Mouse (Mus musculus) kidney, embryonic 14.5 days (tissue): ENCODE measurements around the gene Lenep. TPM values are rescaled to one million over a fixed set of nuclear protein-coding genes. Genes with fewer than 3 reads are reported as not detected.

Experiments used
- ATAC-seq: fragments of 200-750 bp; cut with Nextera tagmentation; 2 replicates; pipeline ENCODE4 v1.8.0; 2017; ENCODE audit warnings: moderate number of reproducible peaks, mild to moderate bottlenecking, moderate TSS enrichment, moderate library complexity; ENCODE audit not compliant: low FRiP score, low TSS enrichment
- H3K27ac ChIP-seq: fragments of 300-500 bp; sonication (generic); 2 replicates; pipeline ENCODE4 v1.5.1; 2014; ENCODE audit warnings: low read depth, mild to moderate bottlenecking, low read length, moderate library complexity, mixed read lengths
- H3K27me3 ChIP-seq: fragments of 300-500 bp; sonication (generic); 2 replicates; pipeline ENCODE4 v1.6.1; 2014; ENCODE audit warnings: mild to moderate bottlenecking, low read length; ENCODE audit not compliant: control insufficient read depth, insufficient read depth
- H3K36me3 ChIP-seq: fragments of 300-500 bp; sonication (generic); 2 replicates; pipeline ENCODE4 v1.6.1; 2014; ENCODE audit warnings: low read length, mixed read lengths; ENCODE audit not compliant: control insufficient read depth, insufficient read depth
- H3K4me1 ChIP-seq: fragments of 300-500 bp; sonication (generic); 2 replicates; pipeline ENCODE4 v1.6.1; 2014; ENCODE audit warnings: low read length, mixed read lengths; ENCODE audit not compliant: control insufficient read depth, insufficient read depth
- H3K4me2 ChIP-seq: fragments of 300-500 bp; sonication (generic); replicated peaks from 2 replicates; pipeline ENCODE4 v1.6.1; 2014; ENCODE audit warnings: low read depth, mild to moderate bottlenecking, low read length
- H3K4me3 ChIP-seq: fragments of 300-500 bp; sonication (generic); 2 replicates; pipeline ENCODE4 v1.5.1; 2014; ENCODE audit warnings: mild to moderate bottlenecking, low read length
- H3K9ac ChIP-seq: fragments of 300-500 bp; sonication (generic); 2 replicates; pipeline ENCODE4 v1.6.1; 2014; ENCODE audit warnings: low read depth, mild to moderate bottlenecking, low read length, moderate library complexity
- H3K9me3 ChIP-seq: fragments of 300-500 bp; sonication (generic); 2 replicates; pipeline ENCODE4 v1.6.1; 2016; ENCODE audit warnings: low read length; ENCODE audit not compliant: control insufficient read depth
- WGBS: fragments of 180-500 bp; shearing (Covaris S2); extraction: QIAGEN DNeasy Blood & Tissue Kit; methylation state at CpG from one replicate; pipeline ENCODE4 v1.1.7; 2014; 5-methylcytosine and 5-hydroxymethylcytosine counted together
- polyA plus RNA-seq: library from polyadenylated mRNA; unstranded; fragments of >200 nt; fragmentation: Nextera tagmentation; extraction: Ambion mirVana; gene quantifications from 2 replicates; pipeline ENCODE4 v1.2.1, GENCODE M21; 2014

Gene Lenep
- polyA plus RNA-seq, 1 experiment from 2014 or later, result not detected

DNA sequence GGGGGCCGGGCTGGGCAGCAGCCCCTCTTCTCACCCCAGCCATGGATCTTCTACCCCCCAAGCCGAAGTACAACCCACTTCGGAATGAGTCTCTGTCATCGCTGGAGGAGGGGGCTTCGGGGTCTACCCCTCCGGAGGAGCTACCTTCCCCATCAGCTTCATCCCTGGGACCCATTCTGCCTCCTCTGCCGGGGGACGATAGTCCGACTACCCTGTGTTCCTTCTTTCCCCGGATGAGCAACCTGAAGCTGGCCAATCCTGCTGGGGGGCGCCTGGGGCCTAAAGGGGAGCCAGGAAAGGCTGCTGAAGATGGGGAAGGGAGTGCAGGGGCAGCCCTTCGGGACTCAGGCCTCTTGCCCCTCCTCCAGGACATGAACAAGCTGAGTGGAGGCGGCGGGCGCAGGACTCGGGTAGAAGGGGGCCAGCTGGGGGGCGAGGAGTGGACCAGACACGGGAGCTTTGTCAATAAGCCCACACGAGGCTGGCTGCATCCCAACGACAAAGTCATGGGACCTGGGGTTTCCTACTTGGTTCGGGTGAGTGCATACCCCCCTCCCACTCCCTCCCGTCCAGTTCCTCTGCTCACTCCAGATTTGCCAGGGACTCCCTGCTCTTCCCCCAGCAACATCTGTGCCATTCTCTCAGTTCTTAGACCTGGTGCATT is 19.3 kb upstream of the Lenep start:
- Histone ChIP-seq H3K36me3 (peaks cover 34% of the 10 kb centered on the region; the same call in 1 of the 2 replicates), H3K27me3 (no peaks in the 10 kb centered on the region), H3K9ac (peak overlapping the region; percentile 70), H3K4me3 (peak overlapping the region; percentile 57), H3K27ac (peak overlapping the region; percentile 91), H3K4me1 (peaks cover 43% of the 10 kb centered on the region), H3K9me3 (no peaks in the 10 kb centered on the region), H3K4me2 (peak overlapping the region; percentile 88)
- no peak for ATAC-seq
- WGBS, result 3% methylated on average over 22 of the region's 22 CpGs

- Histone ChIP-seq H3K27me3 (no peaks in the 10 kb centered on the region), H3K4me2 (peak overlapping the region; percentile 88), H3K9me3 (no peaks in the 10 kb centered on the region), H3K9ac (peak overlapping the region; percentile 70; the same call in 1 of the 2 replicates), H3K4me1 (peaks cover 50% of the 10 kb centered on the region), H3K4me3 (peak overlapping the region; percentile 57), H3K27ac (peak overlapping the region; percentile 91), H3K36me3 (peaks cover 32% of the 10 kb centered on the region)
- WGBS, result 2% methylated on average over 11 of the region's 11 CpGs
- ATAC-seq, result peak; percentile 83
Measured at GRCm38 (mm10) chr3:89421002-89421774, 18.6 kb upstream of the Lenep start.

- WGBS, result 53% methylated on average over 2 of the region's 2 CpGs
- H3K4me1 ChIP-seq, result peaks cover 50% of the 10 kb centered on the region
Measured at GRCm38 (mm10) chr3:89420421-89420820, 17.8 kb upstream of the Lenep start.

DNA sequence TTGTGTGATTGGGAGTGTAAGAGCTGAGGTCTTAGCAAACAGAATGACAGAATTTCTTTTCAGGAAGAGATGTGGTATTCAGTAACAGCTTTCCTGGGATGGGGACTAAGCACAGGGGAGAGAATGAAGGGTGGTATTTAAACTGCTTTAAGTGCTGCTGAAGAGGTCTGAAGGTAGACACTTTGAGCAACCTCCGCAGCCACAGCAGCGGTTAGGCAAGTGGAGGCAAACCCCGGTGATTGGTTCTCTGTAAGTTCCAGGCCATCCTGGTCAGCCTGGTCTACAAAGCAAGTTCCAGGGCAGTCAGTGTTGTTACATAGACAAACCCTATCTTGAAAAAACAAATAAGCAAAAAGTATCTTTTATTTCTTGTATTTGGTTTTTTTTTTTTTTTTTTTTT is 17.4 kb upstream of the Lenep start:
- Histone ChIP-seq H3K27ac (peak overlapping the region; percentile 99), H3K9me3 (no peaks in the 10 kb centered on the region), H3K4me3 (peak overlapping the region; percentile 80), H3K9ac (peak overlapping the region; percentile 69), H3K36me3 (peaks cover 35% of the 10 kb centered on the region), H3K4me1 (peaks cover 50% of the 10 kb centered on the region), H3K4me2 (peak overlapping the region; percentile 93), H3K27me3 (no peaks in the 10 kb centered on the region)
- ATAC-seq, result no peak
- WGBS, result 8% methylated on average over 3 of the region's 3 CpGs

More at GRCm38 (mm10) chr3:89420421-89420820, 17.8 kb upstream of the Lenep start:
- H3K27me3 ChIP-seq, result no peaks in the 10 kb centered on the region
- H3K4me2 ChIP-seq, result peak overlapping the region; percentile 93
- no peak for ATAC-seq
- H3K4me3 ChIP-seq, result peak overlapping the region; percentile 80; the same call in 1 of the 2 replicates
- H3K9me3 ChIP-seq, result no peaks in the 10 kb centered on the region
- H3K36me3 ChIP-seq, result peaks cover 34% of the 10 kb centered on the region
- H3K9ac ChIP-seq, result peak overlapping the region; percentile 70; the same call in 1 of the 2 replicates
- peak overlapping the region; percentile 99 for H3K27ac ChIP-seq

DNA sequence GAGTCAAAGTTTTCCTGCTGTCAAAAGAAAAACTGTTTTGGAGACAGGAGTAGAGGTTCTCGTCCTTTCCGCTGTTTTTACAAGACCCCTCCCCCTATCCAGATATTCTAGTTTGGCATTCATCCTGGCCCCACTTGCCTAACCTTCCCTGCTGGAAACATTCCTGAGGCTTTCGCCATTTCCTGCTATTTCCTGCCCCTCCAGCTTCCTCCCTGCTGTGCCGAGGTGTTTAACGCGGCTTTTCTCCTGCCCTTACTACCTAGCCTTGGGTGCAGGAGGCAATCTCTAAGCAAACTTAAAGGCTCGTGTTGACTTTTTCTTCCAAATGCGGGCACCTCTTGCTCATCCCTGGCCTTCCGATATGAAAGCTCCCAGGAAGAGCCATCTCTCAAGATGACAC is 17.0 kb upstream of the Lenep start:
- H3K27me3 ChIP-seq, result no peaks in the 10 kb centered on the region
- ATAC-seq, result no peak
- WGBS, result 2% methylated on average over 9 of the region's 9 CpGs
- peak overlapping the region; percentile 69 for H3K9ac ChIP-seq
- peak overlapping the region; percentile 80 for H3K4me3 ChIP-seq
- H3K36me3 ChIP-seq, result peaks cover 35% of the 10 kb centered on the region
- no peaks in the 10 kb centered on the region for H3K9me3 ChIP-seq
- peak overlapping the region; percentile 93 for H3K4me2 ChIP-seq
- H3K4me1 ChIP-seq, result peaks cover 48% of the 10 kb centered on the region
- peak overlapping the region; percentile 99 for H3K27ac ChIP-seq

- H3K27ac ChIP-seq, result peak overlapping the region; percentile 99
- H3K4me1 ChIP-seq, result peaks cover 42% of the 10 kb centered on the region
- H3K27me3 ChIP-seq, result no peaks in the 10 kb centered on the region
- under 1% methylated on average over 16 of the region's 16 CpGs for WGBS
- H3K36me3 ChIP-seq, result peaks cover 35% of the 10 kb centered on the region
- H3K4me2 ChIP-seq, result peak overlapping the region; percentile 93
- H3K4me3 ChIP-seq, result peak overlapping the region; percentile 80
- peak overlapping the region; percentile 69 for H3K9ac ChIP-seq
- peak; percentile 13 for ATAC-seq
- H3K9me3 ChIP-seq, result no peaks in the 10 kb centered on the region
Measured at GRCm38 (mm10) chr3:89418861-89419250, 16.3 kb upstream of the Lenep start.

DNA sequence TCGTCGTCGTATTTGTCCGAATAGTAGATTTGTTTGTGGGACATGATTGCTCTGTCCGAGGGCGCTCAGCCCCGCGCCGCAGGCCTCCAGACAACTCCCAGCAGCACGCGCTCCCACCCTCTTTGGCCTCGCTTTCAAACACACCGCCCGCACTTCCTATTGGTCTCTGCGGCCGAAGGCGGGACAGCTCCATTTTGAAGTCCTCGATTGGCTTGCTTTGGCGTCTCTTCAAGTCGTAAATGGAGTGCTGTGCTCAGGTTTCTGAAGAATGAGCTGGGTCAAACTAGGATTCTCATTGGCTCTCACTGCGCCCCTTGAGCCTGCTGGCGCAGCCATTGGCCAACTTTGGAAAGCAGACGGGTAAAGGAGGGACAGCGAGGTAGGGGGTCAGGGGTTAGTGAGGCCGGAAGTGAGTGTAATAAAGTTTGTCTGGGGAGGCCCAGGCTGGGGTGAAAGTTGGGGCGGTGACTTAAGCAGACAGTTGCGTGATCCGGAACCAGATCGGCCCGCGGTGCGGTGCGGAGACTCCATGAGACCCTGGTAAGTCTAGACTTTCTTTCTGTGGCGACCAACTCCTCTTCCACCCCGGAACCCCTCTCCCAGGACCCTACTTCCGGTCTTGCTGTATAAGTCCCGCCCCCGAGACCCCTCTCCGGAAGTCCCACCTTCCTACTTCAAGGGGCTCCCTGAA is 15.7 kb upstream of the Lenep start, which contains the start of the genes Cks1b and Shc1:
Gene Cks1b (minus strand): TSS at position 214 of the 691 bp plus-strand sequence.
Gene Shc1 (plus strand): TSS at position 274 of the 691 bp plus-strand sequence.
- Histone ChIP-seq H3K4me3 (peak within 1 kb of the TSS; percentile 80), H3K9me3 (no peaks in the 10 kb centered on the region), H3K4me2 (peak within 1 kb of the TSS; percentile 93), H3K4me1 (peaks cover 41% of the 10 kb centered on the region), H3K27ac (peak within 1 kb of the TSS; percentile 99), H3K9ac (peak within 1 kb of the TSS; percentile 70), H3K36me3 (peaks cover 36% of the 10 kb centered on the region), H3K27me3 (no peaks in the 10 kb centered on the region)
- peak; percentile 92 for ATAC-seq
- under 1% methylated on average over 39 of the region's 39 CpGs for WGBS

- Histone ChIP-seq H3K9me3 (no peaks in the 10 kb centered on the region), H3K36me3 (peaks cover 37% of the 10 kb centered on the region), H3K4me2 (peak overlapping the region; percentile 78), H3K27me3 (no peaks in the 10 kb centered on the region), H3K4me3 (peak overlapping the region; percentile 80), H3K4me1 (peaks cover 36% of the 10 kb centered on the region), H3K9ac (peak overlapping the region; percentile 70), H3K27ac (peak overlapping the region; percentile 99)
- 0% methylated on average over 20 of the region's 20 CpGs for WGBS
- ATAC-seq, result peak; percentile 26
Measured at GRCm38 (mm10) chr3:89417840-89418169, 15.2 kb upstream of the Lenep start.
